Mouse (Mus musculus) spleen, adult 12 weeks (tissue): ENCODE data around the gene Asb8.

ENCODE experiments used
- DNase-seq: peaks from one replicate; pipeline ENCODE4 v3.0.0; 2022; ENCODE audit warnings: low spot score

Gene Asb8

DNA sequence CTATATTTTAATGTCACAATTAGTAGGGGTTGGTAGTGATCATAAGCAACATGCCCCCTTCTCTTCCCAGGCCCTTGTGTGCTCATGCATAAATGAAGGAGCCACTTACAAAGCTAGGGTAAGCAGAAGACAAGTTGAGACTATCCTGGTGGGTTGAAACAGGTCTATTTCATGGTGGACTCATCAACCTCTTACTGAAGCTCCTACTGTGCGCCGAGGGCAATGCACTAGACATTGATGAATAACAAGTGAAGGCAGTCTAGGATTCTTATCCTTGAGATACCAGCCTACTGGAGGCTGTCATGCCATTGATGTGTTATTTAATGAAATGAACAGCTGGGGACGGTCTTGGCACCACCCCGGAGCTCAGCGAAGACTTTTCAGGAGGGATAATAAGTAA, 10.2 kb downstream of the Asb8 start:
- no peak for DNase-seq

DNA sequence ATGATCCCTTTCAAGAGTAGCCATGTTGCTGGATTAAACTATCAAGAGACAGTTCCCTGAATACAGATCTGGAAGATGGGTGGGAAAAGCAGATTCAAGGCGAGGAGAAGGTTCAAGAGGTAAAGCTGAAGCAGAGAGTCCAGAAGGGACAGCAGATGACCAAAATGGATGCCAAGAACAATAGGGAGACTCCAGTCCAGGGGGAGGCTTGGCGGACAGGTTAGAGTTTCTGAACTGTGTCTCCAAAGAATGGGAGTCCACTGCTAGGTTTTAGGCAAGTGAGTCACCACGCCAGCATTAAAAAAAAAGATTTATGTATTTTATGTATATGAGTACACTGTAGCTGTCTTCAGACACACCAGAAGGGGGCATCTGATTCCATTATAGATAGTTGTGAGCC, 10.8 kb downstream of the Asb8 start:
- DNase-seq: no peak

DNA sequence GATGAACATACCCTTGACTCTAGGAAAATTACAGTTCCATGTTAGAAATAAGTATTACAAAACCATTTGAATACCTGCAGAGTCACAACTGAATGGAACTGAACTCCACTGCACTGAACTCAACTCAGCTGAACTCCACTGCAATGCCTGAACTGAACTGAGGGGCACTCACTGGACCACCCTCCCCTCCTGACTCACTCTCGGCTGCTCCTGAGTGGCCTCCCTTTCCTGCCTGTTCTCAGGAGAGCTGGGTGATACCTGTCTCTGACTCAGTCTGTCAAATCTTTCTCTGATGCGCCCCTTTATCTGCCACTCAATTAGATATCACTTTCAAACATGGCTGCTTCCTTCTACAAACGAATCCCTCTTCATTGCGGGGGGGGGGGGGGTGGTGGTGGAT, 11.3 kb downstream of the Asb8 start:
- DNase-seq: no peak

DNA sequence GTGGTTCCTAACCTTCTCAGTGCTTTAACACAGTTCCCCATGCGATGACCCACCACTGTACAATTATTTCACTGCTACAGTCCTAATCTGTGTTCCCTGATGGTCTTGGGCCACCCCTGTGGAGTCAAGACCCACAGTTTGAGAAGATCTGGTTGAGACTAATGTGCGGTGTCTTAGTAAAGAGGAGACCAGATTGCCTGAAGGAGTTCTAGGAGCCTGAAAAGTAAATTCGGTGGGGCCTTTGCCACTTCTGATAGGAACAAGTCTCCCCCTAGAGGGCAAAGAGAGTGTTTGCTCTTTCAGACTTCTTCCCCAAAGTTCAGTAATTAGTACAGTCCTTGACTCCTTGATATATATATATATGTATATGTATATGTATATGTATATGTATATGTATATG, 11.8 kb downstream of the Asb8 start:
- no peak for DNase-seq

DNA sequence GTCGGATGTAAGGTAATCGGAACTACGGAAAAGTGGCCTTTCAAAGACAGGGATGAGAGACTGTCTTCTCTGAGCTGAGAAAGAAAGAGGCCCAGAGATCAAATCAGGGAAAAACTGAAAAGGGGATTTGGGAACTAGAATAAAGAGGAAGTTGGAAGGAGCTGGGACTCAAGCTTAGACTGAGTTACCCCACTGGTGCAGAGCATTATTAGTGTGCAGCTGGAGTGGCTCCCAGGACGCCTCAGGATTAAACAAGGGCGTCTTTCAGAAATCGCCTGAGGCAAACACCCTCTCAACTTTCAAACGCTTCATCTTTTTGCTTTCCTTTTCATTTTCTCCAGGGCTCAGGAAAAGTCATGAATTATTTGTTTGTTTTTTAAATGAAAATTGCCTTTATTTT, 12.5 kb downstream of the Asb8 start:
- DNase-seq: no peak

DNA sequence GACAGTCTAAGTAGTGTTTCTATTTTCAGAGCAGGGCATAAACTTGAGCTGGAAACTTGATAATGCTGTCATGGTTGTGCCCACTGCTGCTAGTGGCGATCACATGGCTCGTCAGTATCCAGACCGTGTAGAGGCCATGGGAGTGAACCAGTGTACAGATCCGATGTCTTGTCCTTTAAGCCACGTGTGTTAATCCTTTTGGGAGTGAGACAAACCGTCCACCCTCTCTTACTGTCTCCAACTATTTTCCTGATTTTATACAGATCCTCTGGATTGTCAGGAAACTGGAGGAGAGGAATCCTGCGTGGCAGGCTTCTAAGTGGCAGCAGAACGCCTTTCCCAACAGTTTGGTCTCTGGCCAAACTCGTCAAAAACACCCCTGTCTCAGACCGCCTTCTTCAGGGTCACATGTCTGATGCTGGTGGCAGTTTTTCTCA, 16.2 kb downstream of the Asb8 start:
- no peak for DNase-seq

DNA sequence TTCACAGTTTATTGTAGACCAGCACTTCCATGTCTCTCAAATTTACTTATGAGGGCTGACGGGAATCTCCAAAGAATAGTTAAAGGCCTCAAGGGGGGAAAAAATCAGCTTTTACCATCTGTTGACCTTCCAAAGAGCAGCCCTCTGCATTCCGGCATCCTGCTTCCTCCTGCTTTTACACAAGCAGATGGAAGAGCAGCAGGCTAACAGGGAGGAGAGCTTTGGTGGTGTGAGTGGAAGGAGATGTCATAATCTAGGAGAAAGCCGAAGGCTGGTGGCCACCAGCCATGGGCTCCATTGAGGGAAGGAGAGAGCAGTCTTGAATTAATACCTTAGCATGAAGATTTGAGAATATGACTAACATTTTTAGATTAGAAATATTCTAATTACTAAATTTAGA, 17.1 kb downstream of the Asb8 start:
- DNase-seq: no peak

DNA sequence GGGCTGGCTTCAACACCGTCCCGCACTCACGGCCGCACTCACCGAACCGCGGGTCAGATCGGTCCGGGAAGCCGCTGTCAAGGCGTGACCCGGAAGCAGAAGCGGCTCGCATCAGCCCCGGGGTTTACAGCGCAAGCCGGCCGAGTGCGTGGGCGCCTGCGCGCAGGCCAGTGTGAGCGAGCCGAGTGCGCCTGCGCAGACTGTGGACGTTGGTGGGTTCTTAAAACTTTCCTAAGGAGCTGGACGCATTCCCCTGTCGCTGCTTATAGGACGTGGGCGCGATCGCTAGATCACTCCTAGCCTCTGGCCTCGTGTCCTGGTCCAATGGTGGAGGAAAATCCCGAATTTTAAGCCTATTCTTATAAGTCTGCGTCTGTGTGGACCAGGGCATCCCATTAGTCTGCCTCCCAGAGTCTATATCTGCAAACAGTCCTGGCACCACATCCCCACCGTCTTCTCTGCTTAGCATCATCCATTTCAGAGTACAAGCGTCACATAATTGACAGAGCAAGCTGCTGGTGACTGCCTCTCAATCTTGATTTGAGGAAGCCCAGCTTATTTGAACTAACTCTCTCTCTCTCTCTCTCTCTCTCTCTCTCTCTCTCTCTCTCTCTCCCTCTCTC, 19.8 kb downstream of the Asb8 start:
- DNase-seq: peak; percentile 81

DNA sequence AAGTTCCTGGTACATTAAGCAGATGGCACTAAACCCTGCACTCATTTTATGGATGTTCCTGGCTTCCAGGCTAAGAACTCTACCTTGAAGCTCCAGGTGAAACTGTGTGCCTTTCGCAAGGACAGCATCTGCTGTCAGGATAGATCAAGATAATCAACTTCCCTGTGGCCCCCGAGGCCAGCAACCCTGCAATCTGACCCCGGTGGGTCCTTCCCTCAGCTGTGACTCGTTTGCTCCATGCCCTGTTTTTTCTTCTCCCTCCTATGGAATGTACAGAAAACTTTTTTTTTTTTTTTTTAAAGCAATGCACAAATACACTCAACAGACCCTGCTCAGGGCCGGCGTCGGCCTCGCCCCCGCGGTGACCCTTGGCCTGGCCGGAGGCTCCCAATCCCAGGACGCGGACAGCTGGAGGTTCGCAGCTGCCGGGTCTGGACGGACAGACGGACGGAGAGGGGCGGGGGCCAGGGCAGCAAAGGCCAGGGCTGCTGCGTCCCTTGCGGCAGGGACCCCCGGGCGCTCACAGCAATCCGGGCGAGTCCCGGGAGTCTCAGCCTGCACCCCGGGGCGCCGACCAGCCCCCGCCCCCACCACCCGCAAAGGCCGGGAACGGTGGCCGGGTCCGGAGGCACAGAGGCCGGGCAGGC, 20.4 kb downstream of the Asb8 start:
- peak; percentile 7 for DNase-seq

DNA sequence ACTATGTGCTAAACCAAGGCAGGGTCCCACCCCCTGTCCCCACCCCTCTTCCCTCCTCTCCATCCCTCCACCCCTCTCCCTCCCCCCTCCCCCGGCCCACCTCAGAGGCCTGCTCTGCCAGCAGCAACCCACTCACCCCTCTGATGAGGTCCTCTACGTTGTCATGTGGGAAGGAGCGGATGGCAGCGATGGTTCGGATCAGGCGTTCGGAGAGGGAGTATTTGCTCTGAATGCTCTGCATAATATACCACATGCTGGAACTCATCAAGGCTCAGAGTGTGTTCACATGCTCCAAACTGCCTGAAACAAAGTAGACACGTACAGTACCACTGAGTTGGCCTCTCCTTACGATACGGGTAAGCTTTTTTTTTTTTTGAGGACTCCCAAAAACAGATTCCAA, 22.9 kb downstream of the Asb8 start:
- DNase-seq: no peak

DNA sequence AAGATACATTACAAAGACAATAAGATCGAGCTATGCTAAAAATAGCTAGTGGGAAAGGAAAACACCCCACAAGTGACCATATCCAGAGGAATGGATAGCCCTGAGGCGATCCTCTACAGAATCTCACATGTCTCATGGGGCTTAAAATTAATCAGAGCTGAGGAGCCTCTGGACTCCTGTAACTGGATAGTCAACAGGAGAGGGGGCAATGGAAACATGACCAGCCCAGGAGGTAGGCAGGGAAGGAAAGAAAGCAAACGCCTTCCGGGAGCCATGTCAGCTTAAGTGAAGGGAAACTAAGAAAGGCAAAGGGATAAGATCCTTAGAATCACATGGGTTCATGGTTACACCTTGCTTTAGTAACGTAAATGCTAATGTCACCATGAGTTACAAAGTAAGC, 24.6 kb downstream of the Asb8 start:
- no peak for DNase-seq

DNA sequence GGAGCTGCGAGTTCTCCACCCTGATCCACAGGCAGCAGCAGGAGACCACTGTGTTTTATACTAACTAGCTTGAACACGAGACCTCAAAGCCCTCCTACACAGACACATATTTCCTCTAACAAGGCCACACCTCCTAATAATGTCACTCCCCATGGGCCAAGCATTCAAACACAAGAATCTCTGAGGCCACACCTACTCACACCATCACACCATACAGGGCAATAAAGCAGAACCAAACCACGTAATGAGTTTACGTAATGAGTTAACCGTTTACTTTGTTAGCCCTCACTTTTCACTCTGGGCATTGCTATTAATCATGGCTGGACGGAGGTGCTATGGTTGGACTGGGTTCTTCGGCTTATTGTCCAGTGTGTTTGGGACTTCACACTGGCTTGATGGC, 25.7 kb downstream of the Asb8 start:
- DNase-seq: no peak

DNA sequence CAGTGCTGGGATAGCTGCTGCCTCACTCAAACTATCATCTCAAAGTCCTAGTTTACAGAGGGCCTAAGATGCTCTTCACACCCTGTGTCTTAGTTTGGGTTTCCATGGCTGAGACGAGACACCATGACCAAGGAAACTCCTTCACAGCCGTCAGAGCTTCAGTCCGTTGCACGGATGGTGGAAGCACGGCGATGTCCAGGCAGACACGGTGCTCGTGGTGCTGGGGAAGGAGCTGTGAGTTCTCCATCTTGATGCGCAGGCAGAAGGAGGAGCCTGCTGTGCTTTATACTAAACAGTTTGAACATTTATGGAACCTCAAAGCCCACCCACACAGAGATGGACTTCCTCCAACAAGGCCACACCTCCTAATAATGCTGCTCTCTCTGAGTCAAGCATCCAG, 28.6 kb downstream of the Asb8 start:
- DNase-seq: no peak

DNA sequence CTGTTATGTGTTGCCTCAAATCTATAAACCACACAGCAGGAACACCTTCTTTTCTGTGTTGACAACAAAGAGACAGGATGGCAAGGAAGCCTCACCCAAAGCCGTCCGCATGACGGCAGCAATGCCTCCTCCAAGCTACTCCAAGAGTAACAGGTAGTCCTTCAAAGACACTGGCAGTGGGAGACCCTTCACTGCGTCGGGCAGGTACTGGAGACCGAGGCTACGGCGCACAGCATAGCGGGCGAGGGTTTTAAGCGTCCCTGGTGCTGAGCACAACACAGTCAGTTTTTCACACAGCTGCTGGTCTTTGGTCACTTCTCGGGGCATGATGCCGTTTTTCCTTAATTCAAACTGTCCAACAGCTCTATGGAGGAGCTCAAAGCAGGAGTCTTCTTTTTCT, 29.8 kb downstream of the Asb8 start:
- no peak for DNase-seq

DNA sequence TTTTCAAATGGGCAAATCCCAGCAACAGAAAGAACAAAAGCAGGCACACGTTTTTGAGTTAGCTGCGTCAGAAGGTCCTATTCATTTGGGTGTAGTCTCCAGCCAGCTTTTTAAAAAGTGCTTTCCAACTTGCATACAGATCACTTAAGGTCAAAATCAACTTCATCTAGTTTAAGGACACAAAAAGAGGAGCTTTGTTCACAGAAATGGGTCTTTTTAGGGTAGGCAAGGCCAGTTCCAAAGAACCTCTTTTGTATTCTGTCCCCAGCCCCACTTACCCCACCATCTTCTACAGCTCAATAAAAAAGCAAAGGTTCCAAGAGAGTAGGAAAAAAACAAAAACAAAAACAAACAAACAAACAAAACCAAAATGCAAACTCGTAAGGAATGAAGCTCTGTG, 30.8 kb downstream of the Asb8 start:
- DNase-seq: no peak

DNA sequence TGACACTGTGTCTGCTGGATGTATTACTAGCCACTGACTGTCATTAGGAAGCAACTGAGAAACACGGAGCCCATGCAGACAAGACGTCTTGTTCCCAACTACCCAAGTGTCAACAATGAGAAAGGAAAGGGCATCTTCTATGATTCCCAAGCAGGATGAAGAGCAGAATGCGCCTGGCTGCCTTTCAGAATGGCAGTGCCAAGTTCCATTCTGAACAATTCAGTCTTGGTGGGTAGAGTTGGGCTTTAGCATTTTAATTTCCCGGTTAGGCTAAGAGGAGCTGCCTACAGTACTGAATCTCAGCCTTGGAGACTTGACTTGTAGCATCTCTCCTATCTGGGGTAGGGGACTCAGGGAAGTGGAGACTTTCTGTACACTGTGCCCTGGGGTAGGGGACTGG, 31.4 kb downstream of the Asb8 start:
- DNase-seq: no peak

DNA sequence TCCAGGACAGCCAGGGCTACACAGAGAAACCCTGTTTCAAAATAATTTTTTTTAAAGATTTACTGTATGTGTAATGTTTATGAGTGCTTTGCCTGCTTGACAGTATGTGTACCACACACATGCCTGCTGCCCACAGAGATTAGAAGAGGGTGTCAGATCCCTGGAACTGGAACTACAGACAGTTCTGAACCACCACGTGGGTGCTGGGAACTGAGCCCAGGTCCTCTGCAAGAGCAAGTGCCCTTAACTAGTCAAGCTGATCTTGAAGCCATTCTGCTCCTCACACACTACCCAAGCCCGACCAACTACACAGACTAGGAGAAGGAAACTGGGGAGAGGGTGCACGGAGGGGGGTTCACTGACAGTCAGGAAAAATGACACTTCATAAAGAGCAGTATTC, 32.0 kb downstream of the Asb8 start:
- no peak for DNase-seq

DNA sequence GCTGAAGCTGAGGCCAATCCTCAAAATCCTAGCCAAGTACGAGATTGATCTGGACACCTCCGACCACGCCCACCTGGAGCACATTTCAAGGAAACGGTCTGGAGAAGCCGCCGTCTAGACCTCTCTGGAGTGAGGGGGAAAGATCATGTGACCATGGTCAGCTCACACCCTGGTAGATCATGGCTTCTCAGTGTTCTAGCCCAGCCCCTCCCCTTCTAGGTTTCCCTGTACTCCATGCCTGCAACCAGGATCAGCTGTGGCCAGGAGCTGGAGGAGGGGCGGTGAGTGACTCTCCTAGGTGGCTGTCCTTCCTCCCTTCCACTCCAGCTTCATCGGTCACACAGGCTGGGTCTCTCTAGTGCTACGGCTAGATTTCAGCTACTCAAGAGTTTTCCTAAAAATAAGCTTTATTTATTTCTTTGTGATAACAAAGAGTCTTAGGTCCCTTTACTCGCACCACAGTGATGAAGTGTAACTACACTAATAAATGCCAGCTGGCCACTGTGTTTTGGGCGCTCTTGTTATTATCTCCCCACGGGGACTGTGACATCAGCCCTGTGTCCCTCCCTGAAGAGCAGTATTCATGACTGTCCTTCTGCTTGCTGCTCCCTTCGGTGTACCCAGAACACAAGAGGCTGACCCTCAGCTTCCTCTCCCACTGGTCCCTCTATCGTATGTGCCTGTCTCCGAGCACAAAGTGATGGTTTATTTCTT, 33.3 kb downstream of the Asb8 start:
- no peak for DNase-seq

DNA sequence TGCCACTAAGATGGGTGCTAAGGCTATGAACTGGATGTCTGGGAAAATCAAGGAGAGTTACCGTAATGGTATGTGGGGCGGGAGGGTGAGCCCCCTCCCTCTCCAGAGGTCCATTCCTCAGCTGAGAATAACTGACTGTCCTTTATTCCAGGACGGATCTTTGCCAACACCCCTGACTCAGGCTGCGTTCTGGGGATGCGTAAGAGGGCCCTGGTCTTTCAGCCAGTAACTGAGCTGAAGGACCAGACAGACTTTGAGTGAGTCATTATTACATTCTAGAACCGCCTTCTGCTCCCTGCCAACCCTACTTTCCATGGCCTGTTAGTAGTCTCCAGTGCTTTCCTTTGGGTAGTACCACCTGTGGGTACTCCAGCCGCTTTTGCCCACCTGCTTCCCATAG, 34.0 kb downstream of the Asb8 start:
- DNase-seq: no peak

DNA sequence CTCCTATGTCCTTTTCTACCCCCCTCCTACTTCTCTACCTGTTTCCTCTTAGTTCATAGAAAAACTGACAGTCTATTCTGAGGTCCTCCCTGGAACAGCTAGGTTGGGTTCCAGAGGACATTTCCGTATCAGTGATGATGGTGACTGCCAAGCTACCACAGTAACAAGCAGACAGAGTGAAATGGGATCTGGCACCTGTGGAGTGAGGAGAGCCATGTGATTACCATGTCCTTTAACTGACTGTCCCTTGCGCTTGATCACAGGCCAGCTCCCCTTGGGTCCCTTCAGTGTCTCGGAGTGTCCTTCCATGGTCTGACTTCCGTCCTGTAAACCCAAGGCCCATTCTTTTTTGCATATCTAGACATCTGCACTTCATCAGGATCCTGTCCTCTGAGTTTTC, 34.4 kb downstream of the Asb8 start:
- DNase-seq: no peak

DNA sequence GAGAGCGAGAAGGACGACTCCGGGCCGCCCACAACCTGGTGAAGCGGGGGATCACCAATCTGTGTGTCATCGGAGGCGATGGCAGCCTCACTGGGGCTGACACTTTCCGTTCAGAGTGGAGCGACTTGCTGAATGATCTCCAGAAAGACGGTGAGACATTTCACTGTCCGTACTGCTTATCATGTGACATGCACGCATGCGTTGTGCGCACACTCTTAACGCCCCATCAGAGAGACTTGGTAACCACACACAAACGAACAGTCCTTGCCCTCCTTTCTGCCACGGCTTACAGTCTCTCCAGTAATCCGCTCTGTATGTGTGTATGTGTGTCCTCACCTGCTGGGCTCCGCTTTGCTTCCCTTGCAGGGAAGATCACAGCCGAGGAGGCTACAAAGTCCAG, 44.6 kb downstream of the Asb8 start:
- no peak for DNase-seq

DNA sequence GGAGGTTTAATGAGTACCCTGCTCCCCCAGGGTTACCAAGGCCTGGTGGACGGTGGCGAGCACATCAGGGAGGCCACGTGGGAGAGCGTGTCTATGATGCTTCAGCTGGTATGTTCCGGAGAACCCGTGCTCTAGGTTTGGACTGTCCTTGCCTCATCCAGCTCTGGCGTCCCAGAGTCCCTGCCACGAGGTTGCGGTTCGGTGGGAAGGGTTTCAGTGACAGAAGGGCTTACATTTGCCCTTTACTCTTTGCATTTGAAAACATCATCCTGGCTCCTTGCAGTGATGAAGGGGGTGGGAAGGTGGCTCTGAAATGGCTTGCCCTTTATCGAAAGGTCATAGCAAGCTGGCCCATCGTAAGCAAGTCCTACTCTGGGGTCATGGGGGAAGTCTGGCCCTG, 46.1 kb downstream of the Asb8 start:
- DNase-seq: no peak

DNA sequence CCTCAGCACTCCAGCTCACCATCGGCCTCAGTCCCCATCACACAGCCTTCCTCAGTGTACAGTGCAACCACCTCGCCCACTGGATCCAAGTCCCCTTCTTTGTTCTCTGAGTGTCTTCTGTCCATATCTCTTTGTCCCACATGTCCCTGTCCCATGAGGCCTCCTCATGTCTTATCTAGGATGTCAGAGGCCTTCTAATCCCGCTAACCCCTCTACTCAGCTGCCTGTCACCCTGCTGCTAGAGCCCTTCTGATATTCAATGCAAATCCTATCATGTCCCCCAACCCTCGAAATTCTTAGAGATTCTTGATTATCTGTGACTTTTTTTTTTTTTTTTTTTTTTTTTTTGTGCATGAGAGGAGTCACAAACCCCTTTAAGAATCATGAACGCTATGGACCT, 49.1 kb downstream of the Asb8 start:
- DNase-seq: no peak

DNA sequence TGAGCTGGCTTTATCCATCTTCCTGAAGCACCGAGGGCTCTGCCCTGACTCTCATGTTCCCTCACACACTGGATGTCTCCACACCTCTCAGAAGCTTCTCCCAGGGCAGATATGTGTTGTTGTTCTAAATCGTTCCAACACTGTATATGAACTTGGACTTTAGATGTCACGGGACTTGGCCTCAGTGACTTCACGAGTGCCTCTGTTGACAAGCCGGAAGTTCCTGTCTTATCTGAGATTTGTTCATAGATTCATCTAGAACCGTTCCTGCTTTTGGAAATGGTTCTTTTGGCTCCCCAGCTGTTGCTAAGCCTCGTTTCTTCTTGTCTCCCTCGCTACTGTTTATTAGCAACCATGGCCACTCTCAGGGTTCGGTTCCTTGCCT, 49.7 kb downstream of the Asb8 start:
- DNase-seq: no peak
